Mouse (Mus musculus) cortical plate, adult 2 months (tissue): ENCODE results near the gene Cntnap2.

ENCODE experiments used
- CTCF ChIP-seq: fragments of 200-500 bp; IDR thresholded peaks from 2 replicates; pipeline ENCODE4 v1.5.1; 2011; ENCODE audit warnings: mild to moderate bottlenecking, control low read depth, low read length; ENCODE audit not compliant: insufficient read depth; ENCODE audit errors: extremely low read depth
- POLR2A ChIP-seq: fragments of 200-500 bp; IDR thresholded peaks from 2 replicates; pipeline ENCODE4 v1.6.1; 2011; ENCODE audit warnings: mild to moderate bottlenecking, low read length, control low read depth; ENCODE audit not compliant: insufficient read depth; ENCODE audit errors: extremely low read depth

- TF ChIP-seq CTCF = no peak
- TF ChIP-seq POLR2A = no peak
Measured at GRCm38 (mm10) chr6:47338113-47338512, 2279.0 kb downstream of the Cntnap2 start.
